Mouse (Mus musculus) CD8-positive naive resting alpha-beta T cell, adult 2 months (primary cell): ENCODE data around the gene Dnajc13.
A peak's percentile ranks its signal among the peaks of the same experiment; 100 is the strongest.

ENCODE experiments used
- DNase-seq, 2 experiments: peaks; one replicate each; pipeline ENCODE4 v3.0.0; 2022; ENCODE audit warnings: low read depth in 2 of 2, low spot score in 2 of 2

Dnajc13 gene

DNA sequence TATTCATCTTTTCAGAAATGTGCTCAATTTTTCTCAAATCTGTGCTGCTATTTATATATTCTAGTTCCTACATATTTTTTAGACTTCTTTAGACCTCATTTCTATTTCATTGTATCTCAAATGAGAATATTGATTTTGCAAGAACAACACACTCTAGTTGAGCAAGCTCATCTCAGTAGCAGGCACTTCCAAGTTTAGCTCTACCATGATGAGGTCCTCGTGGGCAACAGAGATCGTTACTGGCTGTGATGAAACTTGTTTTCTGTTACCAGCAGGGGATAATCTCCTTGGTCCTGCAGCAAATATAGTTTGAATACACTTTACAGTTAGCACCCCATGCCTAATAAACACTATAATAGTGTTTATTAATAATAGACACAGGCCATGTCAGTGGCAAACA lies 6.6 kb downstream of the Dnajc13 start:
- no peak for DNase-seq

DNA sequence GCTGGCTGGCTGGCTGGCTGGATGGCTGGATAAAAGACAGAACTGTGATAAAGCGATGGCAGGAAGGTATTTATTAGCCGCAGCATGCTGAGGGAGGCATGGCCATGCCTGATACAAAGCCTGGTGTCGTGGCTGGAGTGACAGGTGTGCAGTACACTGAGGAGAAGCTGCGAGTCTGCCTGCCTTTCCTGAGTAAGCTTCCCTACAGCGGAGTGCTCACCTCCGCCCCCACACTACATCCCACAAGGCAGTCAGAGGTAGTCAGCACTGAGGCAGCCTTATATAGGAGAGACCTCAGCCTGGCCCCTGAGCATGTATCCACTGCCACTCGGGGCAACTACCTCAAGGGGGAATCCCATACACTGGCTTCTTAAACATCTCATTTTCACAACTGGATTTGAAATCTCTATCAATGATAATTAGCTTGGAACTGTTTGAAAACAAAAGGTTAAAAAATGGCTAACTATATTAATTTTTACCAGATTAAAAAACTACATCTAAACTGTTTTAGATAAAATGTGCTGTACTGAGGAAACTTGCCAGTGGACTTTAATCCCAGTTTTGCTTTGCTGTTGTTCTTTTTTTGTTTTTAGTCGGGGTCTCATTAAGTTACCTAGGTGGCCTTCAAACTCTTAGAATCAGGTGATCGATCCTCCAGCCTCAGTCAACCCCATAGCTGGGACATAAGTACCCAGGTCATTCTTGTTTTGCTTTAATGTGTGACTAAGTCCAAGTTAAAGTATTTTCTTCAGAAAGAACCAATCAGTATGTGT lies 8.1 kb downstream of the Dnajc13 start:
- no peak for DNase-seq

DNA sequence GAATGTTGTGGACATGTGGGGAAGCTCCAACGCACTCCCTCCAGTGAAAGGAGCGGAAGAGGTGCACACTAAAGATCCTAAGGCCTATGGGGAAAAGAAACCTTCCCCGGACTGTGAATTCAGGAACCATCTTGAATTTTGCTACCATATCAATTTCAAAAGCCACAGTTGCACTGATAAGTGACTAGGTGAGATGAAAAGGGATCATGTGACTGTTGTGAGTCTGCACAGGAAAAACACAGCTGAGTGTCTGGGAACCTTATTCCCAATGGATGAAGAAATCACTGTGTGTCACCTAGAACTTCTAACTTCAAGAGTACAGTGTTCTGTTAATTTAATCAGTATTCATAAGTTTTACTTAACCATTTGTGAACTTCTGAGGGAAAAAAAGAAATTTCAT lies 10.1 kb downstream of the Dnajc13 start:
- no peak for DNase-seq

DNA sequence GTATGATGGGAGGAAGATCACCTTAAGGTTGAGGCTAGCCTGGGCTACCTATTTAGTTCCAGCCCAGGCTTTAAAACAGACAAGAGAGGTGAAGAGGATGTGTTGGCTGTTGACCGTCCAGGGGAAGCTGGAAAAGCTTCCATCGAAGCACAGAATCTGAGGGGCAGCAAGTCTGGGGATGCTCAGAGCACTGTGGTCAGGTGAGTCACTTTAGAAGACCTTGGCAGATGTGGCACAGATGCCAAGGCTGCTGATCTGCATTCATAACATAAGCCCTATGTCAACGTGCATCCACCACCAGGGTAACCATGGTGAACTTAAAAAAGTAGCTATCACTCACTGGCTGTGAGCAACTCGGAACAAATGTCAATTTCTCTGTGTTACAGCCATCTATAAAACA lies 11.0 kb downstream of the Dnajc13 start:
- DNase-seq: no peak

DNA sequence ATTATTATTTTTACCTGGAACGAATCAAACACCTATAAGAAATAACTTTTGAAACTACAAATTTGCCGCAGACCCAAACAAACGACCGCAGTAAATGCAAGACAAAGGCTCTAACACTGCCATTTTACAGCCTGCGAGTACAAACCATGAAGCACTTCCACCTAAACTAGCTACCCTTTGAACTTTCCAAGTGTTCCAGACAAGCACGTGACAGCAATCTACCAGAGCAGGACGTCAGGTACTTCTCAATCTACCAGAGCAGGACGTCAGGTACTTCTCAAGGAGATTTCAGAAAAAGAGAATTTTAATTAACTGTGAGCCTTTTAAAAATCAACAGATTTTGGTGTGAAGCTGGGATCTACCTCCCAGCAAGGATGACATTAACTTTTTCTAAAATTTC lies 11.6 kb downstream of the Dnajc13 start:
- DNase-seq: no peak

DNA sequence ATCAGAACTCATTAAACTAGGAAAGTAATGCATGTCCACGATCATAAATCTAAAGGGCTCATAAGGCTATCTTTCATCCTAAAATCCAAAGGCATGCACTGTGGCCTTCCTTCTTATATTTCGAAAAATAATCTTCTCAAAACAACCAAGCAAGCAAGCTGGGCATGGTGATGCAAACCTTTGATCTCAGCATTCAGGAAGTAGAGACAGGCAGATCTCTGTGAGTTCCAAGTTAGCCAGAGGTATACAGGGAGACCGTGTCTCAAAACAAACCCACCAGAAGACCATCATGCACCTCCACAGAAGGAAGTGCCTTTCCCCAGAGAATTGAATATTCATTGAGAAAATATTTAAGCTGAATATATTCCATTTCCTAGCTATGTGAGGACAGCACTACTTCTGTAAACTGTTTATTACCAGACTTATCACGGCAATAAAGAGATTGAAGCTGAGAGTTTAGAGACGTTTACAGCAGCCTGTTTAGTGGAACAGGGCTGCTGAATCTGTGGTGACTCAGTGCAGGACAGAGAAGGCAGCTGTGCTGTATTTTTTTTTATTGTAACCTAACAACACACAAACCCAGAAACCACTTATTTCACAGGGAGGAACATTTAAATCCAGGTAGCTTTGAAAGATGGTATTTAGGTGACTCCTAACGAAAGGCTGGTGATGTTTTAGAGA lies 15.3 kb downstream of the Dnajc13 start:
- DNase-seq: no peak

DNA sequence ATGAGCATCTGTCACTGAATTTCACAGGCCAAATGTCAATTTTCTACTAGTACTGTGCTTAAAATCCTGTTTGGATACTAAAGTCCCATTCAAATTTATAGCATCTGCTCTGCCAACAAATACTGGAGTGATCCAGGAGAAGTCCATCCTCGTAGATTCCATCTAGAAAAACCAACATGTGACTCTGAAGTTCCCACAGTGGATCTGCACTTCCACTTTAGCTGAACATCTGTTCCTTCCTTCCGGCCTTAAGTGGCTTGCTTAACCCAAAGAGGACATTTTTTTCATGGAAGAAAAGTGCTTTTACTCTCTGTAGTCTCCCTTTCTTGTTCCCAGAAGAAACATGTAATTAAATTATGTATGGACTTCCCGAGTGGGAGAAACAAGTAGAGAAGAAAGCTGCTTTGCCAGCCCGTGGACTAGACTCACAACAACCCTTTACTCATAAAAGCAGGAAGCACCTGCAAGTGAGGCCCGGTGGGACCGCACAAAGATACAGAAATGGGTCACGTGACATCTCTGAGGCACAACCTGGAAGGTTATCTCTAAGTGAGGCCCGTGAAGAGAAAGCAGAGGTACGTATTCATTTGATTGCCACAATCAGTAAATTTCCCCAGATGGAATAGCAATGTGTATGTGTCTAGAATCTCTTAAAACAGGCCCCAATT lies 18.8 kb downstream of the Dnajc13 start:
- no peak for DNase-seq

DNA sequence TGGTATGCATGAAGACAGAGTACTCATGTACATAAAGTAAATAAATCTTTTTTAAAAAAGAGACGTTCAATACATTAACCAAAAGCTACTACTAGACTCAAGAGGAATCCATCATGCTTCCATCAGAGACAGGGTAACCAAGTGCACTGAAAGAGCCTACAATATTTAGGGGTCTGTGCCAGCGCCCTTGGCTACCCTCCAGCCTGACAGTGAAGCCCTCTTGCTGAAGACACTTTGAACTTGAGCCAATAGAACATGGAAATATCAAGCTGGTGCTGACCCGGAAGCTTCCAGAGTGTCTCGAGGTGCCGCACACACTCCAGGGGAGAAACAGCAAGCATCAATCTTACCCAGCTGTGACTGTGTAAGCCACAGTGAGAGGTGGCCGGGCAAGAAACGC lies 22.6 kb downstream of the Dnajc13 start:
- DNase-seq: no peak

DNA sequence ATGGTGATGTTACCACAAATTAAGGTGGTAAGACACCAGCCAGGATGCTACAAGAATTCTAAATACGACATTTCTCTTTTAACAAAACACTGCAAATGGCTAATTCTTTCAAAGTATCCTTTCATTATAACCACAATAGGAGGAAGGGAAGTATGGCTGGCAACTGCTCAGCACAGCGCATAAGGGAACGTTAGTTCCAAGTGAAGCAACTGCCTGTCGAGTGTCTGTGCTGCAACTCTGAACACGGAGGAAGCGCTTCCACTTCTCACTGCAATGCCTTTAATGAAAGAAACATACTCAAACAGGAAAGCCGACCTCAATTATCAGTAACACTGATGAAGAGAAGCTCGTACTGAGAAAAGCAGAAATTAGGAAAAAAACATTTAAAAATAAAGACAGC lies 23.7 kb downstream of the Dnajc13 start:
- DNase-seq: no peak

DNA sequence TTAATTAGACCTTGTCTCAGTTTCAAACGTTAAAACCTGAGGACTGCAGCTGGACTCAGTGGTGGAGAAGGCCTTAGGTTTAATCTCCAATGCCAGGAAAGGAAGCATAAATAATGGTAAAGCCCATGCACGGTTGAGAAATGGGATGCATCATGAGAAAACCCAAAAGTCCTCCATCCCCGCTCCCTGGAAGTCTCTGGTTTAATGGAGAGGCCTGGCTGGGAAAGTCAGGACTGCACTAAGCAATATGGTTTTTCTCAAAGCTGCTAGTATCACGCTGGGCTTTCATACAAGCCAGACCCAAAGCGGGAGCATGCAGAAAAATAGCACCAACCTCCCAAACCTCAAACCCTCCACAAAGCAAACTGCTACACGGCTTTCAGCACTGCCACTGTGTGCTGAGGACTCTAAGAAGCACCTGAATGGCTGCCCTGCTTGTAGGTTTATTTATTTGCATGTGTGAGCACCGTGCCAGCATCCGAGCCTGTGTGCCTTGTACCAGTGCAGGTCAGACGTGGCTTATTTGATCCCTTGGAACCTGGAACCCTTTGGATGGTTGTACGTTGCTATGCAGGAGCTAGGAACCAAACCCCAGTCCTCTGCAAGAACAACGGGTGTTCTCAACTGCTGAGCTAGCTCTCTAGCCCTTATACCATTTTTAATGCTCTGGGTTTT lies 26.3 kb downstream of the Dnajc13 start:
- DNase-seq: no peak

DNA sequence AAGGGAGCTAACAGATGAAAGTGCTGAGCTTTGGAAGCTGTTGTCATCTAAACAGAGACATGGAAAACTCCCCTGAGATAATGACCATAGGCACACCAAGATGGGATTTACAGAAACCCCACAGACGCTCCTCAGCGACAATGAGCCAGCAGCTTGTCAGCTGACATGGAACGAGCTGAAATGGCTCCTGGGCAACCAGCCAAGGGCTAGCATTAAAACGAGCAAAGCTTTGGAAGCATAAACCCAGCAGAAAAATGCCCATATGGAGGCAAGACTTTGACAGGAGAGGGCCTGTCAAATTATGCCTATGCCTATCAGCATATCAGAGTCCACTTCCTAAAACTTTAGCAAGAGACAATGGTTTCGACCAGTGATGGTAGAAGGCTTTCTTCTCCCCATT lies 27.0 kb downstream of the Dnajc13 start:
- DNase-seq: no peak

DNA sequence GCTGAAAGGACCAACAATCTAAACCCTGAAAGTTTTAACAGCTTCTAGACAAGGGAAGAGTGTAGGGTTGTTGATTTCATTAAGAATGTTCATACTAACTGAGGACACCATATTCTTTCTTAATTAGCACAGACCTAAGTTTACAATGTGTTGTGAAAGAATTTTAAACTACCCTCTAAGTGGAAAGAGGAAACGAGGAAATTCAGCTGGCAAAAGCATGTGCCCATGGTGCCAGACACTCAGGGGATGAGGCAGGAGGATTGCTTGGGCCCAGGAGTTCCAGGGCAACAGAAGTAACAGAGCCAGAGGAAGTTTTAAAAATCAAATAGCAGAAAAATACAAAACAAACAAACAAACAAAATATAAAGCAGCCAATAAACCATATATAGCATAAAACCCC lies 28.9 kb downstream of the Dnajc13 start:
- DNase-seq: no peak

DNA sequence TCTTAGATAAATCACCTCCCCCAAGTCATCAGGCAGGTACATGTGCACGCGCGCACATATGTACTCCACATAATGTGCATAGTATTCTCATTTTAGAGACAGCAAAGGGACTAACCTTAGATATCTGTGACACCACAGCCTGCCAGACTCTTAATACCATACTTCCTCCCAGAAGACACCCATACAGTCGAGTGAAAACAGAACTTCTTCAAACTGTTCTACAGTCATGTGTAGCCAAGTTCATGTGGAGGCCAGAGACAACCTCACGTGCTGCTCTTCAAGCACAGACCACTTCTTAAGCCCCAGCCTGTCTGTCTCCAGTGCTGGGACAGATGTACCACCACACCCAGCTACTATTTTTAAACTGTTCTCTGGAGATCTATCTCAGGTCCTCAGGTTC lies 29.7 kb downstream of the Dnajc13 start:
- DNase-seq: no peak

DNA sequence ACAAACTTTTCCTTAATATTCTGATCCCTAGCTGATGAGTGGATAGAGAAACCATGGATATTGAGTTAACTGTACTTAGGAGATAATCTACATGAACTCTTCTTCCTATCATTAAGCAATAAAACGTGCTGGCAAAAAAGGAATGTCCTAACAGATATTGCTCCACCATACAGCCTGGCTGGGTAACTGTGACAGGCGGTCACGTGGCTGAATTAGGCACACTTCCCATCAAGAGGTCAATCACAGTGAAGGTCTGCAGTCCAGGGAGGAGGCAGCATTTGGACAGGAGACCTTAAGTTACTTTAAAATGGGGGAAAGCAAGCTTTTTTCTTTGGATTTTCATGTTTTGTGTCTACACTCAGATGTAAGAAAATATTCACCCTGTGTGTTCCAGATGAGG lies 30.7 kb downstream of the Dnajc13 start:
- no peak for DNase-seq

DNA sequence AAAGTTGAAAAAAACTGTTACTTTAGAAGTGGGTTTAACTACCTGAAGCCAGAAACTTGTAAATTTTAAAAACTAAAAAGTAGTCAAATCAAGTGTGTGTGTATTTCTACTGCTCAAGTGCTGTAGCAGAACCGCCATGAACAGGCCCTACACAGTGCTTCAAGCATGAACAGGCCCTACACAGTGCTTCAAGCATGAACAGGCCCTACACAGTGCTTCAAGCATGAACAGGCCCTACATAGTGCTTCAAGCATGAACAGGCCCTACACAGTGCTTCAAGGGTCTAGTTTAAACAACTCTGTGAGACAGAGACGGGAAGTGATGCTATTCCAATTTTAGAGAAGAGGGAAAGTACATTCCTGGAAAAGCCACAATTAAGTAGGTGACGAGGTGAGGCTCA lies 51.3 kb downstream of the Dnajc13 start:
- DNase-seq: no peak

DNA sequence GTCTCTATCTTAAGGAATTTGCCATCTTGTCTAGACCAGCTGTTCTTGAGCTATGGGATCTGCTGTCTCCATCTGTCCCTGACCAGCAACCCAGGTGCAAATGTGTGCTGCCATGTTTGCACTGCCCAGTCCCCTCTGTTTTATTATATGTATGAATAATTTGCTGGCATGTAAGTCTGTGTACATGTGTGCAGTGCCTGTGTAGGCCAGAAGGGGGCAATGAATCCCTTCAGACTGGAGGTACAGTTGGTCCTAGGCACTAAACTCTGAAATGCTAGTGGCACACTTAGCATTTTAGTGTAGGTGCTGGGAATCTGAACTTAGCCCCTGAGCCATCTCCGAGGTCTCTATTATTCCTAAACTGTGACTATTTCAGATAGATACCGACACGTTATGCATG lies 58.9 kb downstream of the Dnajc13 start:
- DNase-seq: peak in 1 of 2 experiments; percentile 40

DNA sequence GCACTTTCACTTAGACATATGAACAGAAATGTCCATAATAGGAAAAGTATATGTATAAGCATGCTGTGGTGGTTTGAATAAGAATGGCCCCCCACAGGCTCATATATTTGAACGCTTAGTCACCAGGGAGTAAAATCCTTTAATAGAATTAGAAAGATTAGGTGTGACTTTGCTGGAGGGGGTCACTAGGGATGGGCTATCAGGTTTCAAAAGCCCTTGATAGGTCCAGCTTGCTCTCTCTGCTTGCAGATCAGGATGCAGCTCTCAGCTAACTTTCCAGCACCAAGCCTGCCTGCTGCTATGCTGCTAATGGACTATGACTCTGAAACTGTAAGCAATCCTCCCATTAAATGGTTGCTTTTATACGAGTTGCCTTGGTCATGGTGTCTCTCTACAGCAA lies 68.2 kb downstream of the Dnajc13 start:
- no peak for DNase-seq

DNA sequence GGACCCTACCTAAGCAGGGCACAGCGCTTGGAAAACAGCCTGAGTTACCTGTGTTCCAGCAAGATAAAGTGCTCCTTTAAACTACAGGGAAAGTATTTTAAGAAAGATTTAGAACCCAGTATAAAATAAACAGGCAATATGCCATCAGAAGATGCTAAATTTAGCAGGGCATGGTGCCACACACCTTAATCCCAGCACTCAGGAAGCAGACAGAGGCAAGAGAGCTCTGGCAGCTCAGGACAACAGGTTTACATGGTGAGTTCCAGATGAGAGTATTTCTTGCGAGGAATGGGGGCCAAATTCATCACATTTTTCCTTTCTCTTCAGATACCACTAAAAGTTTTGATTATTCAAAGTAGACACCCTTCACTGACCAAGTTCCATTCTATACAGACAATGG lies 68.8 kb downstream of the Dnajc13 start:
- DNase-seq: no peak

DNA sequence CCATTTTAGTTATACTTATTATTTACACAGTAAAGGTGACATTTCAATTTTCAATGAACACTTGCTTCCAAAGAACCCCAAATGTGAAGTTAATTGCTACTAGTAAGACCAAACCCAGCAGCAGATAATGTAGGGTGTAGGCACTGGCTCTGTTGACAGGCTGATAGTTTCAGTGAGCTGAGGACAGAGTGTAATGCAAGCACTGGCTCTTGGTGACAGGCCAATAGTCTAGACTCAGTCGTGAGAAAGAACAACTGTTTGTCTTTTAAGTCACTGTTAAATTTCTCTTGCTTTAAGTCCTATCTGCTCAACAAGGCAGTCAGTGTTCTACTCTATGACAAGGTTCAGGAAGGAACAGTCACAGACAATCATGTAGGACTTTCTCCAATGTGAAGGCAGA lies 69.4 kb downstream of the Dnajc13 start:
- DNase-seq: no peak

DNA sequence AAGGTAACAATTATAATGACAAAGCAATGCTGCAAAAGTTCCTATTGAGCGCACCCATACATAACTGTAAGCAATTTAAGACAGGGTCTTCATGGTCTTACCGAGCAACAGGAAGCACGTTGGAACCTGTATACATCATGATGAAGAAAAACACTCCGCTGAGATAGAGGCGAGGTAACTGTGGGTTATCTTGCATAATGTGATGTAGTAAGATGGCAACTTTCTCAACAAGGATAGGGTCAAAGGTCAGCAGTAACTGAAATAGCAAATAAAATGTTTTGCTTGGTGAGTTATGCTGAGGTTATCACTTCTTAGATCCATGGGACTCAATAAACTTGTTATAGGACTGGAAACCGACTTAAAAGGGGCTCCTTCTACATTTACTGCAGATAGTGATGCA lies 70.2 kb downstream of the Dnajc13 start:
- DNase-seq: no peak

DNA sequence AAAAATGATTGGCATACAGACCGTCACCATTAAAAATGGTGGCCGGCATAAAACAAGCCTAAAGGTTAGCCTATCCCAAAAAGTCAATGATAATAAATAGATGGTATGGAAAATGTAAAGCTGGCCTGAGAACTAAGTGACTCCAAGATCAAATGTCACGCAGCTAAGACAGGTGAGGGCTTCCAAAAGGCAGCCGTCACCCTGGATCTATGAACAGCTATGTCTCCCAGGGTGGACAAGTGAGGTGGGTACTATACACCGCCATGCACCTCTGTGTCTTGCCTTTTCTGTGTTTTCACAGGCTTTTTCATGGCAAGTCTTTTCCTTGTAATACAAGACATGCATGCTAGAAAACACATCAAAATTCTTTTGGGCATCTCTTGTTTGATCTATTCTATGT lies 73.1 kb downstream of the Dnajc13 start:
- DNase-seq: no peak

DNA sequence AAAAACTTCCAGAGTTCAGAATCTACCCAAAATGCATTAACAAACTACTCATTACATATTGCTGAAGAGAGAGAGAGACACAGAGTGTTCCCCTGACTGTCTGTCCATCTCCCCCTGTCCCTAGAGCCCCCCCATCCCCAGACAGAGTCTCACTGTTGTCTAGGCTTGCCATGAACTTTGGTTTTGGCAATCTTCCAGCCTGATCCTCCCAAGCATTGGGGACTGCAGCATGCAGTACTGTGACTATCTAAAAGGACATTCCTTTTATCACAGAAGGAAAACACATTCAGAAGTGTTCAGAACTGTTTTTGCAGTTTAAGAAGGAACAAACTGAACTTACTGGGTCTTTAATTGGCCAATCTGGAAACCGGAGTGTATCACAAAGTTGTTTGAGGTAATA lies 74.0 kb downstream of the Dnajc13 start:
- no peak for DNase-seq
